Mouse (Mus musculus) cerebellum, adult 2 months (tissue): ENCODE data around the gene Fbn1.

Experiments
- CTCF ChIP-seq: fragments of 200-500 bp; IDR thresholded peaks from 2 replicates; pipeline ENCODE4 v1.5.1; 2011; ENCODE audit warnings: low read depth, mild to moderate bottlenecking, control low read depth, low read length, moderate library complexity, borderline replicate concordance; ENCODE audit not compliant: insufficient read depth
- POLR2A ChIP-seq: fragments of 200-500 bp; IDR thresholded peaks from 2 replicates; pipeline ENCODE4 v1.6.1; 2011; ENCODE audit warnings: low read length, control low read depth, borderline replicate concordance; ENCODE audit not compliant: insufficient read depth

DNA sequence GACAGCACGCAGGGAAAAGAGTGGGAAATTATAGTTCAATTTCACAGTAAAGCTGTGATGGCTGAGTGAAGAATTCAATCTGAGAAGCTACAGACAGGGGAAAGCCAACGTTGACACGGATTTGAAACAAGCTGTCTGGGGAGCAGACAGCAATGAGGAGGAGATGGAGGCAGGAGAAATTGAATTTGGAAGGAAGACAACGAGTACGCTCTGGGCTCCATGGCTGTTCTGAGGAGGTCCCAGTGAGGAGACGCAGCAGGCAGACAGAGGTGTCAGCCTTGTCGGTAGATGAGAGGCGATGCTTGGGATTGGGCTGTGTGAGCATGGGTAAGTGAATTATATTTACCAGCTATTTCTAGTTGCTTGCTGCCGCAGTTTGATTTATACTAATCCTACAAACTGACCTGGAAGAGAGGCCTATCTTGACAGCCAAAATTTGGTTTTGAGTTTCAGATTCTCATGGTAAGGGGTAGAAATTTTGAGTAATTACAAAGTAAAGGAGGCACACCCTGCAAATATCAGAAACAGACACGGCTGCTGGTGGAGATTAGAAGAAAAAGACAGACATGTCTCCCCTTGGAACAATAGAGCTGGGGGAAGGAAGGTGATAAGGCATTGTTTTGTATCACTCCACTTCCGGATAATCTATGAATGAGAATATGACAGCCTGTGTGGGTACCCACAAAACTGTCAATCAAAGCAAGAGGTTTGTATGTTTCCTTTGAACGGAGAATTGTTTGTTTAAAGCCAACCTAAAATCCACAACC, 7.7 kb upstream of the Fbn1 start:
- TF ChIP-seq CTCF, result no peak
- no peak for TF ChIP-seq POLR2A
